Mouse (Mus musculus) testis, postnatal 14 days (tissue): Measurements from ENCODE around the gene Ppp1r12b.

ENCODE experiments used
- DNase-seq: peaks from one replicate; pipeline ENCODE4 v3.0.0; 2021; ENCODE audit warnings: low spot score

The Ppp1r12b gene

DNA sequence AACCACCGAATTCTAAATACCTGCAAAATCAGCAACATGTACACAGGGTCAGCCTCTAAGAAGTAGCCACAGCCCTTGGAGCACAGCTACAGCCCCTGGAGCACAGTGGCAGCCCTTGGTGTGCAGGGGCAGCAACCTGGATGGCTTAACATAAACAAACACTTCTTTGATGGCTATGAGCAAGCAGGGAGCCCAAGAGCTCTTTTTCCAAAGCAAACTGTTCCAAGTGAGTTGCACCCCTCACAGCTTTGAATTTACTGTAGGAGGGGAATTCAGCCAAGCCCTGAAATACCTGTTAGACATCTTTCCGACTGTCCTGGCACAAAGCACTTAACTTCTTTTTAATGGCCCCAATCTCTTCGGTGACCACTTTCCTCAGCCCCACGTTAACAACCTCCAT lies 14.9 kb downstream of the Ppp1r12b start:
- no peak for DNase-seq

DNA sequence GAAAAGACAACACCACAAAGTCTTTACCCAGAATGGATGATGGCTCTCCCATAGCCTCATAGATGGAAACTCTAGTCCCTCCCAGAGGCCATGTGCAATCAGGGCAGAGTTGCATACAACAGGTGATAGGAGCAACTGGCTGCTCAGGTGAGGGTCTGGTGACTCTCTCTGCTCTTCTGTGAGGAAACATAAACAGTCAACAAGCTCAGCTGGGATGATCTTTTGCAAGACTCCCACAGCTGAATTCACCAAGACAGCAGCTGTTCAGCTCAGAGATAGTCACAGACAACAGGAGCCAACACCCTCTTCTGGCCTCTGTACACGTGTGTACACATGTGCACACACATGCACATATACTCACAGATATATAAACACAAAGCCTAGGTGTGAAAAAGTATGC lies 17.5 kb downstream of the Ppp1r12b start:
- no peak for DNase-seq

DNA sequence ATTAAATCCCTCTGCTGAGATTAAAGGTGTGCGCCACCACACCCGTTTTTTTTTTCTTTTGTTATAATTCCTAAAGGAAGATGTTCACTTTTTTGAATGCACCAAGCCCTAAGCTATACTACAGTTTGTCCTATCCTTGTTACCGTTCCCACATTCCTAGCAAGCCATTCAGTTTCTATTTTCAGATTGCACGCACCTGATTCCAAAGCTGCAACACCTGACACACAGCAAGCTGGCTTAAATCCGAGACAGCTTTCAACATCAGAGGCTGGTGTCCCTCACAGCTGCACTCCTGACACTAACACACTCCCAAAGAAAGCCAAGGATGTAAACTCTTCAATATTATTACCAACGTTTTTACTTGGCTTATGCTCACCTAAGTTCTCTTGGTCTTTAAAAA lies 19.4 kb downstream of the Ppp1r12b start:
- no peak for DNase-seq

DNA sequence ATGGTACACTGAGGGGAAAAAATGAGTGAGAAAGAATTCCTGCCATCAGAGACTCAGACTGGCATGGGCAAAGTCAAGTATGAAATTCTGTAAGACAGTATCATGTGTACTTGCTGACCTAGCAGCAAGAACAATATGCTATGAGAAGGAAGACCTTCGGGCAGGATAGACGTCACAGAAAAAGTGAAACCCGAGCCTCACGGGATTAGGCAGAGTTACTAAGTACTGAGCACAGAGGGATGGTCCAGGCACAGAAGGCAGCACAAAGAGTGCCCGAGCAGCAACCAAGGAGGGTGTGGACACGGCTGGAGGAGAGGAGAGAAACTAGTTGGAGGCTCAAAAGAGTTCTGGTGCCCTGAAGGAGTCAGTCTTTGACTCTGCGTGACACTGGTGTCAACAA lies 23.3 kb downstream of the Ppp1r12b start:
- DNase-seq: no peak

DNA sequence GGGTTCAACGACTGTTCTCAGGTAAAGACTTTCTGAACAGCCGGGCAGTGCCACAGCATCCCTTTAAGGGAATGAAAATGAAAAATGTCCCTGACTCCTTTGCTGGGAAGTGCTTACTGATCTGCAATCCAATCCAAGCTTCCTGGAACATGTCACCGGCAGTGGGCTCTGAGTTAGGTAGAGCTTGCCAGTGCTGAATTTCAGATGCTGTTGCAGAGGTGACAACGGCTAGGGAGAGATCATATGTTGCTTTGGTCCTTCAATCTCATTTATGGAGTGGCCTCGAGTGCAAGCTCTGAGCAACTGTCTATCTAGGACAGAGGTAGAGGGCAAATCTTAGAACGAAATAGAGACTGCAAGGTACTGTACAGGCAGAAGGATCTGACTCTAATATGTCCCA lies 36.7 kb downstream of the Ppp1r12b start:
- no peak for DNase-seq

DNA sequence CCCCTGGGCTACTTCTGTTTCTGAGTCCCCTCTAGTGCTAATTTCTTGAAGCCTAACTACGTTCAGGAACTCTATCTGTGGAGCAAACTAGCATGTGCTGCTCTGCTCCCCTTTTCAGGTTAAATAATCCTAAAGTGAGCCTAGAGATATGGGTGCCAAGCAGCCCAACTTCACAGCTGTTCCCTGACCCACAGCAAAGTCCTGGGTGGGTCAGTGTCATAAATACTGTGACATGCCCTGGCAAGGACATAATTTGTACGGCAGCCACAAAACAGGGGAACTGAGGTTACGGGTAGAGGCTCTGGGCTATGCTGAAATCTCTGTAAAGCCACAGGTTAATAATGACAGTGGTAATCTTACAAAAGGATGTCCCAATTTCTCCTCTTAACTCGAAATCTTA lies 40.3 kb downstream of the Ppp1r12b start:
- DNase-seq: no peak

DNA sequence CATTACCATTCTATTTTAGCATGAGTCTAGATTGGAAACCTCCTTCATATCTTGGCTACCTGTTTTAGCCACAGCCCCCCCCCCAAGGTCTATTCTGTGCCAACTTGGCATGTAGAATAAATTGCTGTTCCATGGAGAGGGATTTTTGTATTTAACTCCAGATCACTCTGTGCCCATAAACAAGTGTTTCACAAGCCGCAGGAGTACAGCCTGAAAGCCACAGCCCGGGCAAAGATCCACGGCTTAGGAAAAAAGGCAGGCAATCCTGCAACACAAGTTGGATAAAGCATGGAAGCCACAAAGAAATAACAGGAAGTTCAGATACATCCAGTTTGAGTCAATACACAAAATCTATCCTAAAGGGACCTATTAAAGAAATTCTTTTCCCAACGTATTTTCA lies 42.2 kb downstream of the Ppp1r12b start:
- DNase-seq: peak; percentile 30

DNA sequence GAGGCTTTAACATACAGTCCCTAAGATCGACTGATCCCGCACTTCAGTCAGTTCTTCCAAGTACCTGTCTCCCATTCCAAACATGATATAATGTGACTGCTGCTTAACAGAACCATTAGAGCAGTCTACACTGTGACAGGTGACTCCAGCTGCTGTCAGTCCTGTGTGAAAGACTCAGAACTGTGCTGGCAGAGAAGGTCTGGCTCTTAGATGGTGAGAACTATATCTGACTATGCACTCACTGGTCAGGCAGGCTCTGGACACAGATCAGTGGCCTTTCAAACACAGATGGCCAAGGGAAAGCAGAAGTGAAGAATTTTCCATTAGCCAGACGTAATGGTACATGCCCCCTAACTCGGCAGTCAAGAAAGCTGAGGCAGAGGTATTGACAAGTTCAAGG lies 43.9 kb downstream of the Ppp1r12b start:
- DNase-seq: no peak

DNA sequence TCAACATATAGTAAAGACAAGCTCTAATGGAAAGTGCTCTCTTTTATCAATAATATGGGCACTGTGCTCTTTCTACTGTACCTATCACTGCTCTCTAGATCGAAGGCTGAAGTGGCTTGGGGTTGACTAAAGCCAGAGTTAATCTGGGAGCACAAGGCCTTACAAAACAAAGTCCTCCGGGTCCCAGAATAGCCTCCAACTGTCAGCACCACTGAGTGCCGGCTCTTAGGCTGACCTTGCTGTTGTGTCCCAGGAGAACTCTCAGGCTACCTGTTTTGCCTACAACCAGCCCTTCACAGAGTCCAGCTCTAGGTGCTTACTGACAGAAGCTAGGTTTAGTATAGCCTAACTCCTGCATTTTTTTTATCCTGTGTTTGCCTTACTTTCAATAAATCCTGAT lies 45.7 kb downstream of the Ppp1r12b start:
- DNase-seq: no peak

DNA sequence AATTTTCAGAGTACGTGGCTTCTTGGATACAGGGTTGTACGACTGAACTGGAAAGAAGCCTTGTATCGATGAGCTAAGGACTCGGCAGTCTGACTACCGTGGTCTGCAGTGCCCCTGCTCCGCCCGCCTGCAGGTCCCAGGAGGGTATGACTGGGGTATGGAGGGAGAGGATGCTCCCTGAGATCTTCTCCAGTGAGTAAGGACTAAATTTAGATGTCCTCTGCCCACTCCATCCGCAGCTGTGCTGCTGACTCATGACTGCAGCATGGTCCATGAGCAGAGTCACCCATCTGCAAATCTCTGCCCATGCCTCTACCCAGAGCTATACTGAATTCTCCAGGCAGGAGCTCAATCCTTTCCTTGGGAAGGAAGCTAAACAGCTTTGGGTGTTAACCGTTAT lies 46.3 kb downstream of the Ppp1r12b start:
- no peak for DNase-seq

DNA sequence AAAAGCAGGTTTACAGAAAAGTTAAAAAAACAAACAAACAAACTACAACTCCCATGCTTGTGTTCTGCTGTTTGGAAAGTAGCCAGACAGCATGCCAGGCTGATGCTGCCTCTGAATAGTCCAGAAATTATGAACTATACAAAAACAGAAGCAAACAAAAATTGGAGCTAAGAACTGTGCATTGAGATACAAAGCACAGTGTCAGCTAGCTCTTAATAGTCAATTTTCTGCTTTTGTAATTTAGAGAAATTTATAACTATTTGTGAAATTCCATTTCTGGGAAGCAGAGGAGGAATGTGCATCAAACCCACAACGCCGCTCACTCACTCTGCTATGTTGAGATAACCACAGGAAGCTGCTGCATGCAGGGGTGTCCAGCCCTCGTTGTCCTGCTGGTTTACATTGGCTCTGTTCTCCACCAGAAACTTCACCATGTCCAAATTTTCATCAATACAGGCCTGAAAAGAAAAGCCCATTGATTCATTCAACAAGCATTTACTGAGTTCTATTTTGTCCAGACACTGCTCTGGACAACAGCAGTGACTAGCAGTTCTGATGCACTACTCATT lies 53.6 kb downstream of the Ppp1r12b start:
- no peak for DNase-seq

DNA sequence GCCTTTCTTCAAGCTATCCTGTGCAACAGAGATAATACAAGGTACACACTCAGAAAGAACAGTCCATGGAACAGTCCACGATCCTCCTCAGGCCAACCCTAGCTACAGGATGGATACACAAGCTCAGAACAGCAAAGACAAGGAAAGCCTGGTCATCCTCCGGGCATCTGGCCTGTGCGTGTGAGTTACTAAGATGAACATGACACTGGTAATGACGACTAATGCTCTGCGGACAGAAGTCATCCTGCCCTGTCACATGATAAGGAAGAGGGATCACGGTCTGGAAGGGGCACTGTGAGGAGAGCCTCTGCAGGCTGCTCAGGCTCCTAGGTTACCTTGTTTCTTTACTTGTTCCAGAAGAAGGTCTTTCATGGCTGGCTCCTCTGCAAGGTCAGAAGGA lies 59.7 kb downstream of the Ppp1r12b start:
- no peak for DNase-seq

DNA sequence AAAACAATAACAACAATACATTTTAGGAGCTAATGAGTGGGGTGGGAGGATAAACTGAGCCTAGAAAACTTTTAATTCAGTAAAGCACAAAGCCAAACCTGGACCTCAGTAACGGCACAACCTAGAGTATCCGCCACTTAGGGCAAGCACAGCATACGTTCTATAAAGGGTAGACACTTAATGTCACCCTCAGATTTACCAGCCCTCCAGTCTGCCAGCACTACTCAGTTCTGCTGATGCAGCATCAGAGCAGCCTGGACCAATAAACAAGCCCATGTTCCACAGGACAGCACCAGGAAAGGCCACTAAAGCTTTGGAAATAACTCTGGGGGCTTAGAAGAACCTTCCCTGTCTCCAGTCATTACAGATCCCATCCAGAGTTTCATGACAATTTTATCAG lies 60.9 kb downstream of the Ppp1r12b start:
- no peak for DNase-seq

DNA sequence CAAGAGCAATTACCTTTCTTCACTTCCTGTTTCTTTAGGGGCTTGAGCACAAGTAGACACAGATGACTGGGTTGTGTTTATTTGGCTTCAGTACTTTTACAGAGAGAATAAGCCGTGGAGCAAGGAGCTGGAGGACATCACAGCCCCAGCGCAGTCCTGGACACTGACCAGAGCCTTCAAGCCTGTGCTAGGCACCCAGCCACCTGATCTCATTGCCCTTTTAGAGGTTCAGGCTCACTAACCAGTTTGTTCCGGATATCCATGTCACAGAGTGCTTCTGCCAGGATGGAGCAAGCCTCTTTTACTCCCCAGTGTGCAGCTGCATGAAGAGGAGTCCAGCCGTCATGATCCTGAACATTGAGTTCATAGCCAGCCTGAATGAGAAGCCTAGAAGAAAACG lies 63.8 kb downstream of the Ppp1r12b start:
- DNase-seq: no peak

DNA sequence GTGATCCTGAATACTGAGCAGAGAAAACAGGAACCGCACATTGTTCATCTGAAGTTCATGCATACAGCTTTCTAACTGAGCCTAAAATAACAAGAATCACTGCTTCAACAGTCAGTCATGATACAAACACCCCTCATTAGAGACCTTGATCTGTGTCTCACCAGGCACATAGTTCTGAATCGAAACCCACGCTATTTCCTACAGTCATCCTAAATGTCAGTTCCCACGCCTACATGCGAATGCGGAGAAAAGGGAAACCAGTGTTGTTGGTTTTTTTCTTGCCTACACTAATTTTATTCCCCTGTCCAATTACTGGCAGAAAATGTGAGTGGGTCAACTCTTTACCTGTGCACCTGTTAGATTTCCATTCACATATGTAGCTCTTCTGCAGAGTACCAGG lies 66.1 kb downstream of the Ppp1r12b start:
- no peak for DNase-seq

DNA sequence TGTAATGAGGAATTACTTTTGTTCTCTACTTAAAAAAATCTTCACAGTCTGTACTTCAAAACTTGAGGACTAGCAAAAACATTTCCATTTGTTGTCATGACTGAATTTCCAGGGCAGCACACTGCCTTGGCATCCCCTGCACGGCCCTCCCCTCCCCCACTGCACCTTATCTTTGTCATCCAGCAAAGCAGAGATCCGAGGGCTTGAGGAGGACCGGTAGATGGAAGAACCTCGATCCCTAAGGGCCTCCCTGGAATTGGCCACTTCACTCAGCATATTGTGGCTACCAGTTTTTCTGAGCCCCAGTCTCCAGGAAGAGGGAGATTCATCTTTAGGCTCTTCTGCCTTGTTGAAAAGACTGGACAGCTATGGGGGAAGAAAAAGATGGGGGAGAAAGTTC lies 79.9 kb downstream of the Ppp1r12b start:
- no peak for DNase-seq

DNA sequence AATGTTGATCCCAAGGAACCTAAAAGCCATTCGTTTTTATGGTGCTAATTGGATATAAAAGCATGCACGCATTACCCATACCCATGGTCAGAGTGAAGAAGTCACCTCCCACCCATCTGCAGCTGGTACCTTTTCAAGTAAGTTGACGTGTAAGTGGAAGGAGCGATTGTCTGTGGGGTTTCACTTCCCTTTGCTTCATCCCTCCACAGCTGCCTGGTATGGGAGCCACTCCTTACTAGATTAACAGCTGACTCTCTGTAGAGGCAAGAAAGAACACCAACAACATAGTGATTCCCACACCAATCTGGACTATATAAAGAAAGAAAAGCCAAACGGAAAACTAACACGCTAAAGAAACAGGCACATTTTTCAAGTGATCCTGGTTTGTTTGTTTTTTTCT lies 83.1 kb downstream of the Ppp1r12b start:
- no peak for DNase-seq

DNA sequence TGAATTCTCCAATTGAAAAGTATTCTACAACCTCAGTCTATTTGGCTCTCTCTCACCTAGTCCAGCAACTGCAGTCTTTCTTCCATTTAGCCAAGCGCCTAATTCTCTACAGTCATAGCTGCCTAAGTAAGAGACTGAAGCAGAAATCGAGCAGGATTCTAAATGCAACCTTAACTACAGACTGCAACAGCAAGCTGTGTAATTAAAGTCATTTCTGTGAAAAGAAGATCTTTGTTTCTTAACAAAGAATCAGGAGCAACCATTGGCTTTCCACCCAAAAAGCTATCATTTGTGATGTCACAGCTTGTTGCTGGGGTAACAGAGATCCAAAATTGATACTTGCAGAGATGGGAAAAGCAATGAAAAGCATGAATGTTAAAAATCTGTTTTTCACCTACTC lies 89.3 kb downstream of the Ppp1r12b start:
- DNase-seq: no peak

DNA sequence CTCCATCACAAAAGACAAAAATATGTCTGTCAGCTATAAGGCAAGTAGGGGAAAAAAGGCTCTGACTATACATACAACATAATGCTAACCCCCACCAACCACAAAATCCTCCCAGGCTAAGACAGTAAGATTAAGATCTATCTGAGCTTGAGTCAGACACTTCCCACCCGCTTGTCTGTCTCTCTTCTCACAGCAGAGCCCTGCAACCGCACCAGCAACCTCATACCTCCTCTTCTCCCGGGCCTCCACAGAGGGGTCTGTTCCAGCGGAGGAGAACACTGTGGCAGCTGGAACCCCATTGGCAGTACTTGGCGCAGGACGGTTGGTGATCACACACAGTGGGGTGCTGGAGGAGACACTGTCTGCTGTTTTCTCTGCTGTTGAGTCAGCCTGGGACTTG lies 90.2 kb downstream of the Ppp1r12b start:
- DNase-seq: no peak

DNA sequence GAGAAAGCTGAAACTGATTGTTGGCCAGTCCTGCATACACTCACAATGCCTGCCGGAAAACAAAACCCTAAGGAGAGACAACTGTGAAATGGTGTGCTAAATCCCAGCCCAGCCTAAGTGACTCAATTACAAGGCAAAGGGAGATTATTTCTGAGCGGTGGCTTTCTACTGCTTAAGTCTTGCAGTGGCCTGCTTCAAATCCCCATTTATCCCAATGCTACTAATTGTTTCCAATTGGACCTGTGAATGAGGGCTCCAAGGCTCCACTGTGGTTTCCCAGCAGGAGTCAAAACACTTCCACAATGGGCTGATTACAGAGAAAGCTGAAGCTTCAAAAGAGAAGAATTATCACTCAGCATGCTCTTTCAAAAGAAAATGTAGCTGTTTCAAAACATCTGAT lies 95.2 kb downstream of the Ppp1r12b start:
- DNase-seq: no peak

DNA sequence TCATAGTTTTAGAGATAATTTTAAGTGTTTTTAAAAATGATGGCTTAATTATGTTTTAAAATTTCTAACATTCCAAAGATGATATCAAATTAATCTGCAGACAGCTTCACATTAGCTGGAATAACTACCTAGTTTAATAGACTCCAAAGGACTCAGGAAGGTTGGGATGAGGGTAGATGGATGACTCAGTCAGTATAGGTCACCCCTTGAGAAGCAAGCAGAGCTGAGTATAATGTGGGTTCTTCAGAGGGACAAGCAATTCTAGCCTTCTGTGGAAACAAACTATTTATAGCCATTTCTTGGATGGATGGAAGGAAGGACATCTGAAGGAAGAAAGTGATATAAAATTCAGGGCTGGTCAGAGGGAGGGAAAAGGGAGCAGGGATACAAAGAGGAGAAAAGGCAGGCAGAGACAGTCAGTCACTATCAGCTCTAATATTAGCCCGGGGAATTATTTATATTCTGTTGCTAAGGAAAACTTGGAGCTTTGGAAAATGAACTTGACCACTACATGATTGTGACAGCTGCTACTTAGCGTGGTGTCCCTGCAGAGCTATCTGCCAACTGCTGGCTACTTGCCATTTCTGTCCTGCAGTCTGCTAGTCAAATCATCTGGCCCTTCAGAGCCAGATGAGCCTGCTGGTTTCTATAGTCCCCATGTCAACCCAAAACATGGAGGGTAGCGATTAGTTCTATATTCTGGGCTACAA lies 97.2 kb downstream of the Ppp1r12b start:
- DNase-seq: no peak

DNA sequence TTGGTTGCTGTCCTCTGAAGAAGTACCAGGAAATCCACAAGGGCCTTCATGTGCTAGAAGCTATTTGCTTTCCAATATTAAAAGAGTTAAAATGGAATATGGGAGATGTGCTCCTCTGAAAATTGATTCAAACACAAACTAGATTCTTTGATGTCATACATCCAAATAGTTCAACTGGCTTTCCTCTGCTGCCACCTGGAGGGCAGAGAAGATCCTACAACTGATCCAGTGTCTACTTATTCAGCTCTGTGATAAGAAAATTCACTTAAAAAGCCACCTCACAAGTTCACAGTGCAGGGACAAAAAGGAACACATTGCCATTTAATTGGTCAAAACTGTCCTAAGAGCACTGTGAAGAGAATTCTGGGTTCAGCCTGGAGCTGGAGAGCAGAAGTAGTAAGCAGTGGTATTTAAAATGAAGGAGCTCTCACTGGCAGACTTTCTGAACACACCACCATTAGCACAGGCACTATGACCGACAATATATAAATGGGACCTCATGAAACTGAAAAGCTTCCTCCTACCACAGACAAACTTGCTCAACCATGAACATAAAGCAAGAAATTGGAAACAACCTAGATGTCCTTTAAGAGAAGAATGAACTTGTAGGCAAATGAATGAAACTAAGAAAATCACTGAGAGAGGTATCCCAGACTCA lies 101.3 kb downstream of the Ppp1r12b start:
- no peak for DNase-seq

DNA sequence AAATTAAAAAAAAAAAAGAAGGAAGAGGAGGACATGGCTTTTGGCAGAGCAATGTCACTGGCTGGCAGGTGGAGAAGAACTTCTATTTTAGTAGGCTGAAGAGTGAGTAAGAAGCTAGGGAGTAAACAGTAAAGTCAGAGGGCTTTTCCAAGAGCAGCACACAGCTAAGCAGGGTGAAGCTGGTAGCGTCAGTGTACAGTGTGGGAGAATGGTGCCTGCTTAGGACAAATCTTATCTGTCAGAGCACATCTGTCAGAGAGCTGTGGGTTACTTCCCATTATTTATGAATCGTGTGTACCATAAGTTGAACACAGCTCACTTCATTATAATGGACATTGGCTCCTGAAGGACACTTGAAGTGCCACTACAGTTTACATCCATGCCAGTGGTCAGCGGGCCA lies 102.9 kb downstream of the Ppp1r12b start:
- DNase-seq: no peak

DNA sequence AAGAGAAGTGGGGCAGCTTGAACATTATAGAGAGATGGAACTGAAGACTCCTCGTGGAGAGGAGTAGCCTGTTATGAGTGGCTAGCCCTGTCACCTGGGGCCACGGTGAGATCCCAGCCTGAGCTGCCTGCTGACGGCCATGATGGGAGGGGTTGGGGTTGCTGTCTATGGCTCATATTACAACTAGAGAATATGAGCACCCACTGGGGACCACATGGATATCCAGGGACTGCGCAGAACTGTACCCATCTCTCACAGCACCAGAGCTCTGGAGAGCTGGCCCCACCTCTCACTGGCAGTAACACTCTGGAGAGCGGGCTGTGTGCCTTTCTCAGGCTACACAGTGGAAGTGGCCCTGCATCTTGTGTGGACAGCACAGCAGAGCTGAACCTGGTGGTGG lies 104.5 kb downstream of the Ppp1r12b start:
- no peak for DNase-seq
